Mouse (Mus musculus) spleen, adult 12 weeks (tissue): ENCODE results near the gene Gadd45gip1.

Source experiments
- DNase-seq: peaks from one replicate; pipeline ENCODE4 v3.0.0; 2022; ENCODE audit warnings: low spot score

Gadd45gip1 gene

DNA sequence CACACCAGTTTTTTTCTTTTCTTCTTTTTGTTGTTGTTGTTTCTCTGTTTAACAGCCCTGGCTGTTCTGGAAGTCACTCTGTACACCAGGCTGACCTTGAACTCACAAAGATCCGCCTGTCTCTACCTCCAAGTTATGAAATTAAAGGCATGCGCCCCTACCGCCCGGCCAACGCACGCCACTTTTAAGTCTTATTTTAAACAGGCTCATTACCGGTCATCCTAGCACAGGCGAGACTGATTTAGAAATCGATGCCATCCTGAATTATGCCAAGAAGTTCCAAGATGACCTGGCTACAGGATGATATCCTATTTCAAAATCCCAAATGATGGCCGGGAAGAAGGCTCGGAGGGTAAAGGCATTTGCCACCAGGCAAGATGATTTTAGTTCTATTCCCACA is at the start of gene Gadd45gip1:
Gene Gadd45gip1 (plus strand): TSS at position 33 of the 400 bp plus-strand sequence.
- peak; percentile 80 for DNase-seq

DNA sequence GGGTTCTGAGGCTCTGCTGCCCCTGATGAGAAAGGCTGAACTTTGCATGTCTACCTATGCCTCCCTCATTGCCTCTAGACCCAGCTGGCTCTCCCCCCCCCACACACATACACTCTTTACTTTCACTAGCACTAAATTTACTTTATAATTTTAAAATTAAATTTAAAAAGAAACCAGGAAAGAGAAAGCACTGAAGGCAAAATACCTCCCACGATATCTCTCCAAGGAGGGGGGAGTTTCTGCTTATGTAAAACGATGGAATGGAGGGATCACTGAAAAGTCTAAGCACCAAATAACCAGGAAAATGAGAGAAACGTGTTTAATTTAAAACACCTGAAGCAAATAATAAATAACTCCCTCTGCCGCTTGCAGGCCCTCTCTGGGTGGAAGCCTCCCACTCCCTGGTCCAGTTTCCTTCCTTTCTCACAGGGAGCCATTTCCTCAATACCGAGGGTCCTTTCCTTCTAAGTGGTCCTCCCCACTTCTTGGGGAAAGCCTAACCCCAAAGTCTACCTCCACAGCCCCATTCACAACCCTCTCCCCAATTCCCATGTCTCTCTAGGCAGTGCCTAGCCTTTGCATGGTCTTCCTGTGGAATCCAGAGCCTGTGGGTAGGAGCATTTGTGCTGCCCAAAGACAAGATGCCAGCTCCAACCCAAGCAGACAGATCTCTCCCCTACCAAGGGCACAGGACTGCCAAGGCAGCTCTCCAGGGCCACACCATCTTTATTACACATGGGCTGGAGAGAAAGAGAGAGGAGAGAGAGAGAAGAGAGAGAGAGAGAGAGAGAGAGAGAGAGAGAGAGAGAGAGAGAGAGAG is 49.4 kb upstream of the Gadd45gip1 start:
- no peak for DNase-seq

DNA sequence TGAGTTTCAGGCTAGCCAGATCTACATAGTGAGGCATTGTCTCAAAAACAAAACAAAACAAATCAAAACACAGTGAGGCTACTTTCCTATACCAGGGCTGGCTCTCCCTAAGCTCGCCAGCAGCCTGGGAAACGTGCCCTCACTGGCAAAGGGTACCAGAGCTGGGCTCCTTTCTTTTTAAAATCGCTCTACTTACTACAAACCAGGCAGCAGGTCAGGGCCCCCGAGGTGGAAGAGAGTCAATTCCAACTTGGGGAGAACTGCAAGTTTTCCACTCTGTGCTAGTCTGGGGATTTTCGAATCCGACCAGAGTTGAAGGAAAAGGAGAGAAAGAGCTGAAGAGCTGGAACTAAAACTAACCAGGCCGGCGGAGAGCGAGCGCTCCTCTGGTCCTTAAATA is 48.6 kb upstream of the Gadd45gip1 start:
- DNase-seq = no peak

DNA sequence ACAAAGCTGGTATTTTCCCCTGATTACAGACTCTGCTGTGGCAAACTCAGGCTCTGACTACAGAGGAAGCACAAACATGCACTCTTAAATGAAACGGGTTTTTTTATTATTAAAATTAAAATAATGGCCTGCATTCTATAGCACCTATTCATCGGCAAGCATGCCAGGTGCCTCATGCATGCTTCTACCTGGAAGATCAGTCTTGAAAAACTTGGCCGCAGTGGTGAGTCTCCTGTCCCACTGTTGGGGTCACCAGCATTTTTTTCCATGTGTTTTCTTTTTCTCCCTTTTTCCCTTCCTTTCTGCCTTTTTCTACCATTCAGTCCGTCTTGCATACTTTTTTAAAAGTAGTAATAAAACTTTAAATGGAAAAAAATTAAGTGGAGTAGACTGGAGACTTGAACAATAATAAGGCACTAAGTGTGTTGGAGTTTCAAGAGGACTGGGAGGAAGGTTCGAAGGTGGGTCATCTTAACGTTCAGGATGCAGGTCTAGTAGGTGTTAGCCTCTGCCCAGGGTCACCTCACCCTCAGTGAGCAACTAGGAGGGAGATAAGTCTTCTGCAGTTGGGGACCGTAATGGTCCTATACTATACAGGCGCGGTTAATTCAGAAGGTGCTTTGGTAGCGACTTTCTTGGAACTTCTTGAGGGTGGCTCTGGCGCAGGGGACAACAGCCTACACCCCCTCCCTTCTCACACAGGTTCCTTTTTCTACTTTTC is 48.0 kb upstream of the Gadd45gip1 start:
- DNase-seq = no peak

DNA sequence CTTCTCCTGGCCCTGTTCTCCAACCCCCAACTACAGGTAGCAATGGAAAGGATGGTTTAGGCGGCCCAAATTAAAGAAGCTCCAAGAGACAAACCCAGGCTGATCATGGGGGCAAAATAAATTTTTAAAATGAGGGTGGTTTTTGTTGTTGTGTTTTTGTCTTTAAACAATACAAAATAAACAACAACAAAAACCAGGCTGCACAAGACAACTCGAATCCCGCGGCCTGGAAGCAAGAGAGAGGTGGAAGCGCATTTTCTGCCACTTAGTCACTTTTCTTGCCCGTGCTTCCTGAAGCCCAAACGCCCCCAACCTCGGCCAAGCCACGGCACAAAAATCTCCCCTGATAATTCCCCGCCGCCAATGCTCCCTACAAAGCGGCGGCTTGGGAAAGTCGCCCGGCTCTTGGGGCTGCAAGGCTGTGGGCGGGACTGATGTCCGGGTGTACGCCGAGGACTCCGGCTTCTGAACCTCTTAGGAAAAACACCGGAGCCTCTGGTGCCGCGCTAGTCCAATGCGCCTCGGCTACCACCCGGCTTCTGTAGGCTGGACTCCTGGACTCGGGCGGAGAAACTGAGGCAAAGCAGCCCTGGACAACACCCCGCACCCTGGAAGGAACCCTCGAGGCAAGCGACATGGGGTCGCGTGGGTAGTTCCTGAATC is 47.3 kb upstream of the Gadd45gip1 start:
- DNase-seq = no peak

DNA sequence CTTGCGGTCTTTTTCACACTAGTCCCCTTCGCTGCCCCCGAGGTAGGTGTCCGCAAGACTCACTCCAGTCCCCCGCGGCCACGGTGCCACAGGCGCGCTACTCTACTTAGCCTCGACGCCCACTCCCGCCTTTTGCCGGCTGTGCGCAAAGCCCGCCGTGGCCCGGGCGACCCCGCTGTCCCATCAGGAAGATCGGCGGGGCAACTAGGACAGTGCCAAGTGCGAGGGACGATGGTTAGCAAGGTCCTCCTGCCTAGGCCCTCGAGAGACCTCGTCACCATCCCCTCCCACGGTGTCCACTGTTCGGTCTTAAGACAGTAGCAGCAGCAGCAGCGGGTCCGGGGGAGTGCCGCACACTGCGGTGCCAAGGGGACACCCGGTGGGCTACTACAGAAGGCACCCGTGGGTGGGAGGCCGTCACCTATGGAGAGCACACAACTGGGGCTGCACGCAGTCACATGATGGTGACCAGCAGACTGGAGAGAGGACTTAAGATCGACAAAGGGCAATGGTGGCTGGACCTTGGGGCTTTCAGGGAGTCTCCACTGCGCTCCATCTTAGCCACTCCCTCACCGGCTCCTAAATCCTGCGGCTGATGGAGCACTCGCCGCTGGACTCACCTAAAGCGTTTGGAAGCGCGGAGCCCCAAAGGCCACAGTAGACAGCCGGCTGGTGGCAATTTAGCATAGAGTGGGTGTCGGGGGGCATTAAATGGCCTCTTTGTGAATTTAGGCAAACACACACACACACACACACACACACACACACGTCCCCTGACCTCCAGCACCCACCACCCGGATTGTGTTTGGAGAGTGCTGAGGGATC is 46.4 kb upstream of the Gadd45gip1 start:
- DNase-seq = no peak

DNA sequence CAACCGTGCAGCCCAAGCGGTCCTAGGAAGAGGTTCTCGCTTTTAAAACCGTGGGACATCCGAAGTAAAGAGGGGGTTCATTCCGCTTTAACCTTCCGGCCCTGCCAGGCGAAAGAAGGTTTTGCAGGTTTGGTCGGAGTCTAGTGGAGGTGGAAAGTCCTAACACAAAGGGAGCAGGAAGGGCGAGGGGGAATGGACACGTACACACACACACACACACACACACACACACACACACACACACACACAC is 45.9 kb upstream of the Gadd45gip1 start:
- no peak for DNase-seq

DNA sequence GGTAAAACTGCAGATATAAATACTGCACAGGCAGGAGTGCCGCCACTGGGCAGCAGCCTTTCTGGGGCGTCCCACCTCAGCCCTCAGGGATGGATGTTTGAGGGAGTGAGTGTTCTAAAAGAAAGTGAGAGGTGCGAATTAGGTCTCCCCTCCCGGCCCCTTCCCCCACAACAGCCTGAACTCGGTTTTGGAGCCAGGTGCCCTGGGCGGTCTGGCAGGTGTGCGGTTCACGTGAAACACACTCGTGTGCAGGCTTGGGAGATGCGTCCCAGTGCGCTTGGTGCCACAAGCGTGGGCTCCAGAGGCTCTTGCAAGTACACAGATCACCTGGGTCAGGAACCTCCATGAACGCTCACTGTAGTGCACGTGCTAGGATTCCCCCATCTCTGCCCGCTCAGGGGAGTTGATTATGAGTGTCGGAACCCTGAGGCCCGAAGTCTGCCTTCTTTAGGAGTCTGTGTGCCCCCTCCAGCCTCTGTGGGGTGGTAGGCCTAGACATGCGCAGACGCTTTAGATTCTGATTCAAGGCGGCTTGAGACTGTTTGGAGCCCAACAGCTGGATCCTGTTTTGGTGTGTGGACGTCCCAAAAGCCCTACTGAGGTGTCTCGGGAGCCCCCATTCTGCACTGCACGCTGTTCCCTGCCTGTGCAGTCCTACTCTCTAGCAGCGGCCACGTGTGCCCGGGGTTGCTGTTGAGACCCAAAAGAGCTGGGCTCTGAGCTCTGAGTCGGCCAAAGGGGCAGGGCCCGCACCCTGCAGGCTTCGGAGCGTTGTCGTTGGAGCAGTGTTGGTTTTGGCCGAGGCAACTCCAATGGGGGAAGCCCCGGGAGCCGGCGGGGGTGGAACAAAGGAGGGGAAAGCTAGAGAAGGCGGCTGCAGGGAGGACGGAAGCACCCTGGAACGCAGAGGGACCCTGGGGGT is 45.3 kb upstream of the Gadd45gip1 start:
- DNase-seq = no peak

DNA sequence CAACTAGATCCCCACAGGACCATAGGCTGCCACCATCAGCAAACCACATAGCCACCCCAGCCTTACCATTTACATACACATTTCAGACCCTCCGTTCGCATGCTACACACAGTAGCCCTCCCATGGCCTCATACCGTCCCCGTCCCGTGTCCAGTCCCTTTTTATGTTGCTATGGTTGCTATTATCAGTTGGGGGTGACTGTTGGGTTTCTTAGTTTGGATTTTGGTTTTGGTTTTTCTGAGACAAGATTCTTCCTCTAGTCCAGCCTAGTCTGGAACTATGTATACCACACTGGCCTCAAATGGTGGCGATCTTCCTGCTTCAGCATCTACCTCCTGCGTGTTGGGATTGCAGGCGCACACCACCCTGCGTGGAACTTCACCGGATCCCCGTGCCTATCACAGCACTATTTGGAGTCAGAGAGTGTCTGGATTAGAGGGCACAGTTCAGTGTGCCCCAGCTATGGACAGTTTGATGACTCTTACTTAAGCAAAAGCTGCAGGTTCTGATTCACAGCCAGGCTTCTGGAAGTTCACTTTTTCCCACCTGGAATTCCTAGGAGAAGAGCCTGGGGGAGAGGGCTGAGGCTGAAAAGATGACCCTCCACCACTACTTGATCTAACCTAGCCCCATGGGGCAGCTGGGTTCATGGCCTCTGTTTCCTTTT is 44.4 kb upstream of the Gadd45gip1 start:
- DNase-seq = no peak

DNA sequence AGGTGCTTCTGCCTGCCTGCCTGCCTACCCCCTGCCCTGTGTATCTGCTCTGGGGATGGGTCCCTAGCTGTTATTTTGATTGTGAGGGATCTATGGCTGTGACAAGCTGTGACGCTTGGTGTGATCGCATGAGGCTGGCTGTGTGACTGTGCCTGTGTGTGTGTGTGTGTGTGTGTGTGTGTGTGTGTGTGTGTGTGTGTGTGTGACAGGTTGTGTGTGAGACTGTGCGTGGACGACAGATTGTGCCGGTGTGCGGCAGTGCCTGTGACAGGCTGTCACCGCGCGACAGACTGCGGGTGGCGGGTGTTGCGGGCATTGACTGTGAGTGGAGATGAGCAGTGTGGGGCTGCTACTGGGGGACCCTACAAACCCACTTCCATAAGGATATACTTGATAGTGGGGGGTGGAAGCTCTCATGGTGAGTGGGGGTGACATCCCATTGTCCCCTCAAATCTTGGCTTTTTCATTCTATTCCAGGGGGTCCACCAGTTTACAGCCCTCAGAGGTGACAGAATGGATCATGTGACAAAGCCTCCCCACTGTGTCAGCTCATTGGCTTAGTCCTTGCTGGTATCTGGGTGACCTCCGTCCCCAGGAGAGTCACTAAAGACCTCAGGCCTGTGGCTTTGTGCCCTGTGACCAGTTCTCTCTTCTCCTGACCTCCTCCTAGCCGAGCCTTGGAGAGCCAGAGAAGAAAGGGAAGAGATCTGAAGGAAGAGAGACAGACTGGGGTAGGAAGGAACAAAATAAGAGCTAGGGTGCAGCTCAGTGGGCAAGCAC is 43.6 kb upstream of the Gadd45gip1 start:
- DNase-seq = no peak

DNA sequence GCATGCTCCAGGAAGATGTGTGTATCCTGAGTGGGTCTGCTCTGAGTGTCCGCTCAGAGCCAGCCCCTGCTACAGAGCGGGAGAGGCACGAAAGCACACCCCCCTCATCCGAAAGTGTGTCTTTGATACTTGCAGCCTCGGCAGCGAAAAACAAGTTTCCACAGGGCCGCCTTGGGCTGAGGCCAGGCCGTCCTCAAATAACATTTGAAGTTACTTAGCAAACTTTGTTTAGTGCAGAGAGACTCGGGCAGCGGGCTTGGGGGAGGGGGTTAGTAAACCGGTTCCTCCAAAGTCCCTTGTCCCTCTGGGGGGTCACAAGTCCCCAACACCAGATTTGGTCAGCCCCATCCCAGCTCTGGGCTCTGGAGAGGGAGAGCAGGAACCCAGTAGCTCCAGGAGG is 42.4 kb upstream of the Gadd45gip1 start:
- DNase-seq = no peak

DNA sequence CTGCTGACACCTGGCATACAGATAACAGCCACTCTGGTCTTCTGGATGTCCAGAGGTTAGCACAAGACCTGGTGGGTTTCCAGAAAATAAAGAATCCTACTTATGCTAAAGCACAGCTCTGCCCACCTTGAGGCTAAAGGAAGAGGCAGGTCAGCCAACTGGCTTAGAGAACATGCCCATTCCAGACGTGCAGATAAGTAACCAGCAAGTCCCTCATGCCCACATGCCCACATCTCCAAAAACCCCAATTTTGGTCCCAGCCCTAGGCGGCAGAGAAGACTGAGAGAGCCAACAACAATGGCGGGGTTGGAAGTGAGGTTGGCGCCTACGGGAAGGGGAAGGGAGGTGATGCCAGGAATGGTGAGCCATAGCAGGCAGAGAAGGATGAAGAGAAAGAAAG is 42.0 kb upstream of the Gadd45gip1 start:
- no peak for DNase-seq

DNA sequence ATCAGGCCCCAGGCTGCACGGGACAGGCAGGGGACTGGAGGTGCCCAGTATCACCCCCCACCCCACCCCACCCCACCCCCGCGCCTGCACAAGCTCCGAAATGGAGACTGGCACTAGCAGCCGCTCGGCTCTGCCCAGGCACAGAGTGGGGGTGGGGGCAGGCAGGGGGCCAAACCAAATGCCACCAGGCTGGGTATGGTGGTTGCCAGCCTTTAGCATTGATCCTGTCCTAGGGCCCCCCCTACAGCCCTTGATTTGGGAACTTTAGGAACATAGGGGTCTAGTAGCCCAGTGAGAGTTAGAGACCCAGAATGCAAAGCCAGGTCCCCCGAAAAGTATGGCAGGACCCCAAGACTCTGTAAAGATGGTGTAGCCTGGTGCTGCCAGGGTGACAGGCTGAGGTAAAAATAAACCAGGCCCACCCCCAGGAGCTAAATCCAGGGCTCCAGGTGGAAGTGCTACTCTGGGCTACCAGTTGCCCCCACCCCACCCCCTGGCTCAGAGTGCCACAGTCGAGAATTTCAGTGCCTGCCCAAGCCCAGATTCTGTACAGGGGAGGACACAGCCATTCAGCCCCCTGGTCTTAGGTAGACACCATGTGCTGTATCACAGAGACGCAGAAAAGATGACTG is 41.4 kb upstream of the Gadd45gip1 start:
- DNase-seq = no peak

DNA sequence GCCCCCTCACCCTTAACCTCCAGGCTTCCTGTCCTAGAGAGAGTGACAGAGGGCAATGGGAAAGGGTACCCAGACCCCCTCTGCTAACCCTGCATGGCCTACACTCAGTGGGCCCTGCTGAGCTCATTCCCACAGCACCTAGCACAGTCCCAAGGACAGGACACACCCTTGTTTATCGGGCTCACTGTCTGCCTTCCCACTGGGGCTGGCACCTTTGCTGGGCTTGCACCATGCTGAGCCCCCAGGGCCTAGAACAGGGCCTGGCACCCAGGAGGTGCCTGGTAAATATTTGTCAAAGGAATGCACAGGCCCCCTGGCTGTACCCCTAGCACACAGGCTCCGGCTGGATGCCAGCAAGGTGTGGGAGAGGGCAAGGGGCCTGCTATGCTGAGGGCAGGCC is 40.8 kb upstream of the Gadd45gip1 start:
- no peak for DNase-seq

DNA sequence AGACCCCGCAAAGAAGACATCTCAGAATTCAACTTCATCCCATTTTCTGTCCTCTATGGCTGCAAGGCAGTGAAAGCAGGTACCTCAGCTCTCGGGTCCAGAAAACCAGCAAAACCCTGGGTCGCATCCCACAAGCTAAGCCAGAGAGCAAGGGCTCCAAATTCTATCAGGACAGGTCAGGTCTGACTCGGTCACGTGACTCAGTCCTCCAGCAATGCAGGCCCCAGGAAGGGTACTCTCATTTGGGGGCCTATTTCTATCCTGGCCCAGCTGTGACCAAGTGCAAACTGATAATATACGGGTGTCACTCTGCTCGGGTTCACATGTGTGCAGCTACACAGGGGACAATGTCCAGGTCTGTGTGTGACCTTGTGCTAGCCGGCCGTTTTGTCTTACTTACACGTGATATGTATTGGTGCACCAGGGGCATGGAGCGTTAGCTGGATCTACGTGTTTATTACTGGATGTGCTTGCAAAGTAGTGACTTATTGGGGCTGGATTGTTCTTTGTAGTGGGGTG is 38.8 kb upstream of the Gadd45gip1 start:
- DNase-seq = no peak

DNA sequence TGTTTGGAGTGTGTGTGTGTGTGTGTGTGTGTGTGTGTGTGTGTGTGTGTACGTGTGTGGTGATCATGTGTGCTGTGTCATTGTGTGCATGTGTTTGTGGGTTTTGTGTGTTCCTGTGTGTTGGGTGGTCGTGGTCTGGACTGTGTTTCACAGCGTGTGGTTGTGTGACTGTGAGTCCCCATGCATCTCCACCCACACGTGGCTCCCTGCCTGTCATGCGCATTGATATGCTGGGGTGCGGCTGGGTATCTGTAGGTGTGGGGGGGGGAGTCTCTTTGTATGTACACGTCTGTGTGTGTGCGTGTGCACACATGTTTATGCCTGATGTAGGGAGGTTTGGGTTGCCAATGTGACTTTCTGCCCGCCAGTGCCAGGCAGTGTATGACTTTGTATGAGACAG is 38.2 kb upstream of the Gadd45gip1 start:
- DNase-seq = no peak

DNA sequence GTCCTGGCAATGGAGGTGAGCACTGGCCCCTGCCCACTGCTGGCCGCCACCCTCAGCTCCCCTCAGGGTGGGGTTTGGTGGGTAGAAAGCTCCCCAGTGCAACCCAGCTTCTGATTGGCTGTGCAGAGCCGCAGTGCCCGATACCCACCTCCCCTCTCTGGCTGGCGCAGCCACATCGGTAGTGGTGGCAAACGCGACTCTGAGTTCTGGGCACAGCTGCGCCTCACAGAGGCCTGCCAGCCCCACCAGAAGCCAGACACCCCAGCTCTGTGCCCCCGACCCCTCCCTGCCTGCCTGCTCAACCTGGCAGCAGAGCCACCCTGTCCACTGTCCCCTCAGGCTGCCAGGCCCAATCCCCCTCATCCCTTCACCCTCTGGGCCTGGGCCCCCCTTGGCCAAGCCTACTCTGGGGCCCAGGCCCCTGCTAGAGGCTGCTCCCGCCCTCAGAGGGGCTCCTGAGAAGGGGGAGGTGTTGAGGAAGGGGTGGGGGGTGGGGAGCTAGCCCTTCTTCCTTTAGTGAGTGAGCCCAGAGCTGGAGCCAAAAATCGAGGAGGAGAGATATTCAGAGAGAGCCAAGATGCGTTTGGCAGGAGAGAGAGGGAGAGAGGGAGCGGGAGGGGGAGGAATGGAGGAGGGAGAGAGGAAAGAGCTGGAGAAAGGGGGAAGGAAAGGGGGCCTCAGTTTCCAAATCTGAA is 37.4 kb upstream of the Gadd45gip1 start:
- DNase-seq = no peak

DNA sequence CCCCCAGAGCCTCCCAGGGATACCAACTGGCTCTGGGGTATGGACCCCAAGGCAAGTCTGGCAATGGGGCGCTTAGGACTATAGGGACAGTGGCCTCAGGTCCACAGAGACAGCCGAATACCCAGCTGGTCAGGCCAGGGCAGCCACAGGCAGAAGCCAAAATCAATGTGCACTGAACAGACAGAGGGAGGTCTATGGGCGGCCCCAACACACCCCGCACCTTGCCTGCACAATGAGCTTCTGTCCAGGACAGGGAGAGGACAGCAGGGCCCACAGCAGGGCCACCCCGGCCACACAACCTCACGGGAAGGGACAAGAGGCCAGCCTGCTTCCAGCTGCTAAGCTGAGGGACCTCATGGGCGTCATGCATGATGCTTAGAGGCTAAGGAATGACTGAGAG is 36.8 kb upstream of the Gadd45gip1 start:
- no peak for DNase-seq
